Mouse (Mus musculus) brain, embryonic 14.5 days (tissue): Measurements from ENCODE around the gene Cym. TPM values are rescaled to one million over a fixed set of nuclear protein-coding genes. Genes with fewer than 3 reads are reported as not detected.
A peak's percentile ranks its signal among the peaks of the same experiment; 100 is the strongest.

Experiments used
- DNase-seq: peaks from one replicate; pipeline ENCODE4 v3.0.0-alpha.2; 2011; ENCODE audit warnings: low read depth
- CTCF ChIP-seq: fragments of 200-500 bp; IDR thresholded peaks from 2 replicates; pipeline ENCODE4 v1.5.1; 2012; ENCODE audit warnings: inconsistent platforms, mild to moderate bottlenecking, moderate library complexity, borderline replicate concordance; ENCODE audit not compliant: insufficient read depth, insufficient read length; ENCODE audit errors: extremely low read depth
- POLR2A ChIP-seq: fragments of 200-500 bp; IDR thresholded peaks from 2 replicates; pipeline ENCODE4 v1.6.1; 2012; ENCODE audit warnings: mild to moderate bottlenecking, inconsistent platforms, borderline replicate concordance; ENCODE audit not compliant: poor library complexity, insufficient read depth, insufficient read length, severe bottlenecking; ENCODE audit errors: extremely low read depth
- polyA plus RNA-seq: library from polyadenylated mRNA; depleted of rRNA; stranded (reverse); fragments of >200 nt; gene quantifications from 2 replicates; pipeline ENCODE4 v1.2.3, GENCODE M21; 2012; rRNA removed

The Cym gene
- polyA plus RNA-seq, 1 experiment, result 0.90 TPM

DNA sequence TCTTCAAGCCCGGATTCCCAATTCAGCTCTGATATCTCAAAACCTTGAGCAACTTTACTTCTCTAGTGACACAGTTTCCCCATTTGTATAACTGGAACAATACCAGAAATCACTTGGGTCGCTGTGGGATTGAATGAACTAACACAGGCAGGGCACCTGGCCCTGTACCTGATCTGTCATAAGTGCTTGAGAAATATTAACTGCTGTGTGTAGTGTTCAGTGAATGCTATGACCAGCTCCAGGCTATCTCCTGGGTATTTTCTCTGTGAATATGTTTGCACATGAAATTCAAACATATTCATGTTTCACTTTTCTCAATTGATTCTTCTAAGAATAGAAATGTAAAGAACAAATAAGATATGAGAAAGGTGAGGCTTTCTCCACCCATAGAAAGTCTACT lies 40.7 kb downstream of the Cym start:
- DNase-seq, result no peak
- TF ChIP-seq POLR2A (no peak), CTCF (no peak)

DNA sequence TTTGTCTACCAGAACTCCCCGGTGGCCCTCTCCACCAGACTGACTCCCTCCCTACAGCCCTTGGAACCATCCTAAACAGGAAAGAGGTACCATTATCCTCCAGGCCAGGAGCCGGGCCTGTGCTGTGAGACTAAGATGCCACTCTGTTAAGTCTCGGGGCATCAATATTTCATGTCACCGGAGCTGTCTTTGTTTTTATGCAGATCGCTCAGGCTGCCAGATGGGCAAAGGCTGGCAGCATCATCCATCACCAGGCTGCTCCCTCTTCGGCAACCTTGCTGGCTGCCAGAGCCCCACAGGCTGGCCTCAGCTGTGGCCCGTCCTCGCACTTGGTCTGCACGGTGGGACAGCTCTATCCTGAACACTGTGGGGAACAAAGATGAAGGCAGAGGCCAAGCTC lies 45.0 kb downstream of the Cym start:
- DNase-seq, result peak; percentile 81
- TF ChIP-seq POLR2A (no peak), CTCF (no peak)

DNA sequence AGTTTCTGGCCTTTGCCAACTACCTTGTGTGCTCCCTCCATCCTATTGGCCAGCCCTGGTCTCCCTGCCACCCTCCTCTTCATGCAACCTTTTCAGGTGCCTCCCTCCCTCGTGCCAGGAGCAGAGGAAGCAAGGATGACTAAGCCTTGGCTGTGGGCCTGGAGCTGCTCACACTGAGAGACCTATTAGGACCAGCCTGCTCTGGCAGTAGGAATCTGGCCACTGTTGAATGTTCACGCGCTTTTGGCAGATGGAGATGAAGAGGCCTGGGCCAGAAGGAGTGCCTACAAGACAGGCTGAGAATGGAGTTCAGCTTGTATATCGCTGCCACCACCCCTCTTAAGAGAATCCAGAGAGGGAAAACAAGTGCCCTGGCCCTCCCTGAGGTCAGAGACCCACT lies 46.0 kb downstream of the Cym start:
- peak; percentile 62 for DNase-seq
- TF ChIP-seq POLR2A (no peak), CTCF (no peak)

DNA sequence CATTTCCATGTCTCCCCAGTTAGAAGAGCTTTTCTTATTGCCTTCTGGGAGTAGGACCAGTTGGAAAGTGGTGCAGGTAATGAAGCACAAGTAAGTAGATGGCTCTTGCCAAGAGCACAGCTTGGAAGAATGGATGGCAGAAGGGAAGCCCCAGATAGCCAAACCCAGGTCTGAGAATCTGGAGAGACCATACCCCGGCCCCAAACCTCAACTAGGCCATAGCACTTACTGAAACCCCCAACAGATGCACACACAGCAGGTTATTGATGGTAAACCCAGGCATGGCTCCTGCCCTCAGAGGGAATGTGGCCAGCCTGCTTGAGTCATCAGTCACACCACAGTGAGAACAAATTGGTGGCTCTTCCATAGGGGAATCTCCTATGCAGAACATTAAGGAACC lies 49.0 kb downstream of the Cym start:
- TF ChIP-seq CTCF (no peak), POLR2A (no peak)
- DNase-seq, result no peak

DNA sequence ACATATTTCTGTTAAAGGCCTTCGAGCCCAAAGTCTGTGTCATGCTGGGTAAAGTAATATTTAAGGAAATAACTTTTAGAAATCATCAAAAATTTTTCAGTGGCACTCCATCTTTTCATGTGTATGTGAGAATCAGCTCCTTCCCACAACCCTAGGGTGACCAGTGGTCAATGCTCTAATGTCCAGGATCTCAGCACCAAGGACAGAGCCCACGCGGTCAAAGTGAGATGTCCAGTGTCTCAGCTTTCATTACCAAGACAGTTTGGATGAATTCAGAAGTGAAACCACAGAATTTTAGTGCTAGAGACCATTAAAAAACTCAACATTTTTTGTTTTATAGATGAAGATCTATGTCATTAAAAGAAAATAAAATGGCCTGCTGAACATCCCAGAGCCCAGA lies 49.6 kb downstream of the Cym start:
- TF ChIP-seq POLR2A (no peak), CTCF (no peak)

DNA sequence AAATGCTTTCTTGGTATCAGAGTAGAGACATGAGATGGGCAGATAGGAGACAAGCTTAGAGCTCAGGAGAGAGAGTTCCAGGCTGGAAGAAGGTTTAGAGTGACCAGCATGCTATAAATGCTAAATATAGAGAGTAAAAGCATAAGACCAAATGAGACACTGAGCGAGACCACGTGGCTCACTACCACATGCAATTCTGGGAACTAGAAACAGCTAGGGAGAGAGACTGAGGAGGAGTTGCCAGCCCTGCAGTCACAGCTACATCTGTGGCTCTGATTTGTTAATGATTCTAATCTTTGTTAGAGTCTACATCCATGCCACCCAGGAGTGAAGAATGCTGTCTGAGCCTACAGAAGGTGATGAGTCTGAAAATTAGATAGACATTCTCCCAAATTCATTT lies 52.0 kb downstream of the Cym start:
- TF ChIP-seq CTCF (no peak), POLR2A (no peak)
- no peak for DNase-seq

More for the DNA sequence above, 49.6 kb downstream of the Cym start:
- no peak for DNase-seq

DNA sequence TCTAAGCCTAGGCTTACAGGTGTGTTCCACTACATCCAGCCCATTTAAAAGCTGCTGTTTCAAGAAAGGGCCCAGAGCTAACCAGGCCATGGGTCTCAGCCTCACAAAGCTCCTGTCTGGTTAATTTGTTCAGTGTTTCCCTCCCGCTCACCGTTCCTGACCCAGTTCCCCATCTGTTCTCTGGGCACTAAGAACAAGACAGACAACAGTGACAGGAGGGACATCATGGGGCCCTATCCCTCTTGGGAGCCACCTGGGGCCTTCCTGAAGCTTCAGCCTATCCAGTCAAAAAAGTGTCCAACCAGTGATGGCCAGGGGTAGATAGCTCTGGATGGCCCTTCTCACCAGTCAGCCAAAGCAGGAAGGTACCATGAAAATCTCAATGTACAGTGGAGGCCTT lies 58.8 kb downstream of the Cym start:
- TF ChIP-seq POLR2A (no peak), CTCF (no peak)
- no peak for DNase-seq

Other genes with a start within 250 kb of the Cym start
- 9.9 and 10.0 TPM in 2 replicates for gene Kcna3, start 185.6 kb downstream of the Cym start, polyA plus RNA-seq
- 1.6 and 3.9 TPM in 2 replicates for gene Kcna2, start 120.6 kb downstream of the Cym start, polyA plus RNA-seq
- gene Kcna10, start 38.7 kb downstream of the Cym start, polyA plus RNA-seq, result not detected in 2 replicates
- not detected in 2 replicates for gene A630076J17Rik, start 8.9 kb upstream of the Cym start, polyA plus RNA-seq
- gene Prok1, start 18.0 kb upstream of the Cym start, polyA plus RNA-seq, result 0.53 and 0.78 TPM in 2 replicates
- 91.3 and 119 TPM in 2 replicates for gene Lamtor5, start 57.1 kb upstream of the Cym start, polyA plus RNA-seq
- gene Slc16a4, start 69.5 kb upstream of the Cym start, polyA plus RNA-seq, result 0.49 and 0.81 TPM in 2 replicates
- gene Rbm15, start 111.9 kb upstream of the Cym start, polyA plus RNA-seq, result 5.2 and 8.3 TPM in 2 replicates
- gene Kcnc4, start 237.8 kb upstream of the Cym start, polyA plus RNA-seq, result 8.9 and 13.3 TPM in 2 replicates